11 mouse cellular contexts compared by ENCODE assay signal in genomic region chr5:93126930-93127562, GRCm38 (mm10). TPM values are rescaled to one million over a fixed set of nuclear protein-coding genes. Genes with fewer than 3 reads are reported as not detected.
DNase-seq lines count a peak whose midpoint lies in the region; ATAC-seq lines count a peak whose summit lies in the region.
"Had no signal": no experiment of that assay in that cellular context is flagged by ENCODE, and none has a peak within 500 bp of the region (broad histone marks: within the 10 kb centered on the region; RNA-seq: fewer than 3 reads in every experiment).

No protein-coding gene starts in this region.

- no peak overlapping the region for H3K9ac ChIP-seq in lung, embryonic 16.5 days (ENCODE audit: low read length)
- H3K9ac ChIP-seq in stomach, embryonic 15.5 days, result no peak overlapping the region
- no peak overlapping the region for H3K9ac ChIP-seq in liver, embryonic 12.5 days

- H3K4me3 ChIP-seq in lung, embryonic 16.5 days (ENCODE audit: low read length), result no peak overlapping the region
- peak overlapping the region; percentile 25; the same call in 1 of the 2 replicates for H3K4me3 ChIP-seq in forebrain, embryonic 10.5 days
- no peak overlapping the region for H3K4me3 ChIP-seq in limb, embryonic 10.5 days
- no peak overlapping the region for H3K4me3 ChIP-seq in stomach, embryonic 15.5 days (replicated peaks)
- no peak overlapping the region for H3K4me3 ChIP-seq in liver, embryonic 12.5 days

- no peak for DNase-seq in lung, postnatal 14 days
- no peak for DNase-seq in forebrain, embryonic 10.5 days (ENCODE audit: extremely low spot score, low spot score)
- no peak for DNase-seq in limb, embryonic 10.5 days (ENCODE audit: low spot score)
- DNase-seq in lung, postnatal 4 days, result no peak
- DNase-seq: cerebellum, adult 11-12 months; layer of hippocampus, adult 9-11 months; right cerebral cortex, postnatal 14 days; thymus, postnatal 4 days had no signal

- 67% methylated on average over 4 of the region's 4 CpGs for WGBS in lung, embryonic 16.5 days
- 23% methylated on average over 4 of the region's 4 CpGs for WGBS in forebrain, embryonic 10.5 days
- 56% methylated on average over 4 of the region's 4 CpGs for WGBS in limb, embryonic 10.5 days
- WGBS in stomach, embryonic 15.5 days, result 65% methylated on average over 4 of the region's 4 CpGs
- WGBS in liver, embryonic 12.5 days (ENCODE audit: insufficient replicate concordance), result 59% methylated on average over 4 of the region's 4 CpGs

- no peaks in the 10 kb centered on the region for H3K9me3 ChIP-seq in lung, embryonic 16.5 days (ENCODE audit: control insufficient read depth, low read length)
- no peaks in the 10 kb centered on the region for H3K9me3 ChIP-seq in forebrain, embryonic 10.5 days
- no peaks in the 10 kb centered on the region for H3K9me3 ChIP-seq in limb, embryonic 10.5 days (replicated peaks)
- no peaks in the 10 kb centered on the region for H3K9me3 ChIP-seq in stomach, embryonic 15.5 days
- H3K9me3 ChIP-seq in liver, embryonic 12.5 days (replicated peaks), result no peaks in the 10 kb centered on the region

- H3K4me2 ChIP-seq in lung, embryonic 16.5 days (ENCODE audit: low read depth, low read length), result no peak overlapping the region
- H3K4me2 ChIP-seq in stomach, embryonic 15.5 days, result no peak overlapping the region
- H3K4me2 ChIP-seq in liver, embryonic 12.5 days, result no peak overlapping the region

- no peaks in the 10 kb centered on the region for H3K27me3 ChIP-seq in lung, embryonic 16.5 days (ENCODE audit: control insufficient read depth, insufficient read depth, low read depth, low read length)
- H3K27me3 ChIP-seq in forebrain, embryonic 10.5 days (ENCODE audit: poor library complexity, severe bottlenecking), result no peaks in the 10 kb centered on the region
- H3K27me3 ChIP-seq in limb, embryonic 10.5 days (ENCODE audit: low read depth, poor library complexity, severe bottlenecking), result no peaks in the 10 kb centered on the region
- H3K27me3 ChIP-seq in stomach, embryonic 15.5 days (replicated peaks), result no peaks in the 10 kb centered on the region
- no peaks in the 10 kb centered on the region for H3K27me3 ChIP-seq in liver, embryonic 12.5 days (replicated peaks)

- peaks cover 73% of the 10 kb centered on the region for H3K4me1 ChIP-seq in lung, embryonic 16.5 days (replicated peaks; ENCODE audit: control insufficient read depth, insufficient read depth, low read length)
- H3K4me1 ChIP-seq in forebrain, embryonic 10.5 days, result peaks cover 89% of the 10 kb centered on the region
- H3K4me1 ChIP-seq in limb, embryonic 10.5 days, result peaks cover 93% of the 10 kb centered on the region
- peaks cover 74% of the 10 kb centered on the region for H3K4me1 ChIP-seq in stomach, embryonic 15.5 days
- H3K4me1 ChIP-seq in liver, embryonic 12.5 days, result peaks cover 72% of the 10 kb centered on the region

- no peak for ATAC-seq in lung, embryonic 16.5 days (ENCODE audit: low read depth)
- ATAC-seq in stomach, embryonic 15.5 days (ENCODE audit: insufficient read depth, low FRiP score, low read depth), result no peak
- no peak for ATAC-seq in liver, embryonic 12.5 days

- no peaks in the 10 kb centered on the region for H3K36me3 ChIP-seq in lung, embryonic 16.5 days (ENCODE audit: control insufficient read depth, insufficient read depth, low read length)
- peaks cover 4% of the 10 kb centered on the region for H3K36me3 ChIP-seq in forebrain, embryonic 10.5 days (replicated peaks)
- 0 out of 2 replicates have a peak, but pooled peaks cover 7% of the 10 kb centered on the region for H3K36me3 ChIP-seq in limb, embryonic 10.5 days
- no peaks in the 10 kb centered on the region for H3K36me3 ChIP-seq in stomach, embryonic 15.5 days
- H3K36me3 ChIP-seq in liver, embryonic 12.5 days, result no peaks in the 10 kb centered on the region; the same call in 1 of the 2 replicates

- H3K27ac ChIP-seq in lung, embryonic 16.5 days (ENCODE audit: low read length), result peak overlapping the region; percentile 28; the same call in 1 of the 2 replicates
- peak overlapping the region; percentile 80 for H3K27ac ChIP-seq in forebrain, embryonic 10.5 days
- peak overlapping the region; percentile 20; the same call in 1 of the 2 replicates for H3K27ac ChIP-seq in limb, embryonic 10.5 days
- H3K27ac ChIP-seq in stomach, embryonic 15.5 days, result peak overlapping the region; percentile 45; the same call in 1 of the 2 replicates
- no peak overlapping the region for H3K27ac ChIP-seq in liver, embryonic 12.5 days

RNA-seq across cellular contexts. Expression of gene Sept11, which starts 33.8 kb away (rescaled TPM):
- polyA plus RNA-seq in lung, embryonic 16.5 days (2015; fragmentation: Nextera tagmentation; extraction: Ambion mirVana), result 142 and 157 TPM in 2 replicates
- polyA plus RNA-seq in forebrain, embryonic 10.5 days (2016; fragmentation: Nextera tagmentation; extraction: Ambion mirVana), result 277 and 280 TPM in 2 replicates
- polyA plus RNA-seq in limb, embryonic 10.5 days (2016; fragmentation: Nextera tagmentation; extraction: Ambion mirVana), result 340 and 390 TPM in 2 replicates
- polyA plus RNA-seq in stomach, embryonic 15.5 days (2015; fragmentation: Nextera tagmentation; extraction: Ambion mirVana), result 141 and 160 TPM in 2 replicates
- 57.6 and 59.0 TPM in 2 replicates for polyA plus RNA-seq in liver, embryonic 12.5 days (2016; fragmentation: Nextera tagmentation; extraction: Ambion mirVana)
